Mouse (Mus musculus): ENCODE measurements at regions not wholly inside any gene's neighbourhood (a gene's known extent, or its start where the extent isn't known, plus 50 kb on each side); places are given as distances from the start of the nearest gene placed in this dataset.

- H3K4me3 ChIP-seq, result no peak overlapping the region
- H3K9me3 ChIP-seq, result no peaks in the 10 kb centered on the region
- no peak overlapping the region for H3K27ac ChIP-seq (replicated peaks)
- no peaks in the 10 kb centered on the region for H3K27me3 ChIP-seq
- 0 out of 2 replicates have a peak, but pooled peaks have one; percentile 50 for ATAC-seq (ENCODE audit: low read depth)
- H3K4me2 ChIP-seq, result no peak overlapping the region
- no peaks in the 10 kb centered on the region for H3K36me3 ChIP-seq
- H3K4me1 ChIP-seq (replicated peaks), result peaks cover 7% of the 10 kb centered on the region
- 38% methylated on average over 5 of the region's 5 CpGs for WGBS
- H3K9ac ChIP-seq, result no peak overlapping the region
These were observed 93.9 kb upstream of the St8sia2 start for GRCm38 (mm10) chr7:74107176-74107928.

GRCm38 (mm10) chr7:74091402-74092025, 78.0 kb upstream of the St8sia2 start:
- peaks cover 10% of the 10 kb centered on the region for H3K9me3 ChIP-seq
- H3K9ac ChIP-seq, result no peak overlapping the region
- no peak overlapping the region for H3K4me3 ChIP-seq
- WGBS, result 65% methylated on average over 3 of the region's 3 CpGs
- ATAC-seq (ENCODE audit: low read depth), result no peak
- H3K27ac ChIP-seq (replicated peaks), result no peak overlapping the region
- H3K36me3 ChIP-seq, result no peaks in the 10 kb centered on the region
- no peaks in the 10 kb centered on the region for H3K4me1 ChIP-seq (replicated peaks)
- H3K4me2 ChIP-seq, result no peak overlapping the region
- H3K27me3 ChIP-seq, result no peaks in the 10 kb centered on the region

- ATAC-seq (ENCODE audit: low read depth), result no peak
- no peak overlapping the region for H3K4me3 ChIP-seq
- no peaks in the 10 kb centered on the region for H3K4me1 ChIP-seq (replicated peaks)
- H3K9me3 ChIP-seq, result no peaks in the 10 kb centered on the region
- 75% methylated on average over 4 of the region's 4 CpGs for WGBS
- no peak overlapping the region for H3K27ac ChIP-seq (replicated peaks)
- H3K4me2 ChIP-seq, result no peak overlapping the region
- no peak overlapping the region for H3K9ac ChIP-seq
- H3K27me3 ChIP-seq, result no peaks in the 10 kb centered on the region
- no peaks in the 10 kb centered on the region for H3K36me3 ChIP-seq
These were observed 67.4 kb upstream of the St8sia2 start for GRCm38 (mm10) chr7:74080846-74081235.

GRCm38 (mm10) chr7:74080079-74080845, 66.8 kb upstream of the St8sia2 start:
- Histone ChIP-seq H3K4me1 (replicated peaks) (no peaks in the 10 kb centered on the region), H3K27ac (replicated peaks) (no peak overlapping the region), H3K36me3 (no peaks in the 10 kb centered on the region), H3K4me3 (no peak overlapping the region), H3K4me2 (no peak overlapping the region), H3K27me3 (no peaks in the 10 kb centered on the region), H3K9ac (no peak overlapping the region), H3K9me3 (no peaks in the 10 kb centered on the region; the same call in 1 of the 2 replicates)
- ATAC-seq (ENCODE audit: low read depth), result no peak
- WGBS, result 63% methylated on average over 9 of the region's 9 CpGs

- WGBS, result 58% methylated on average over 3 of the region's 3 CpGs
- Histone ChIP-seq H3K9me3 (no peaks in the 10 kb centered on the region; the same call in 1 of the 2 replicates), H3K27ac (replicated peaks) (no peak overlapping the region), H3K9ac (no peak overlapping the region), H3K4me2 (no peak overlapping the region), H3K27me3 (no peaks in the 10 kb centered on the region), H3K4me1 (replicated peaks) (no peaks in the 10 kb centered on the region), H3K4me3 (no peak overlapping the region), H3K36me3 (no peaks in the 10 kb centered on the region)
- ATAC-seq (ENCODE audit: low read depth), result no peak
These were observed 59.1 kb upstream of the St8sia2 start for GRCm38 (mm10) chr7:74072632-74073031.

GRCm38 (mm10) chr7:74070836-74071235, 57.3 kb upstream of the St8sia2 start:
- WGBS, result 76% methylated on average over 2 of the region's 2 CpGs
- ATAC-seq (ENCODE audit: low read depth), result no peak
- Histone ChIP-seq H3K27ac (replicated peaks) (no peak overlapping the region), H3K27me3 (no peaks in the 10 kb centered on the region), H3K9me3 (no peaks in the 10 kb centered on the region; the same call in 1 of the 2 replicates), H3K9ac (no peak overlapping the region), H3K4me1 (replicated peaks) (no peaks in the 10 kb centered on the region), H3K36me3 (no peaks in the 10 kb centered on the region), H3K4me2 (no peak overlapping the region), H3K4me3 (no peak overlapping the region)

- H3K4me1 ChIP-seq (replicated peaks), result no peaks in the 10 kb centered on the region
- 71% methylated on average over 4 of the region's 4 CpGs for WGBS
- no peak overlapping the region for H3K4me2 ChIP-seq
These were observed 52.1 kb upstream of the St8sia2 start for GRCm38 (mm10) chr7:74065449-74066099.

More at GRCm38 (mm10) chr7:74065449-74066099, 52.1 kb upstream of the St8sia2 start:
- no peak for ATAC-seq (ENCODE audit: low read depth)
- H3K4me3 ChIP-seq, result no peak overlapping the region
- H3K9me3 ChIP-seq, result no peaks in the 10 kb centered on the region
- no peaks in the 10 kb centered on the region for H3K27me3 ChIP-seq
- no peaks in the 10 kb centered on the region for H3K36me3 ChIP-seq
- no peak overlapping the region for H3K27ac ChIP-seq (replicated peaks)
- no peak overlapping the region for H3K9ac ChIP-seq
